Mouse (Mus musculus) olfactory bulb, adult 2 months (tissue): ENCODE results near the gene Ccdc42. TPM values are rescaled to one million over a fixed set of nuclear protein-coding genes. Genes with fewer than 3 reads are reported as not detected.

Experiments
- H3K27ac ChIP-seq: fragments of 200-500 bp; 2 replicates; pipeline ENCODE4 v1.5.1; 2012; ENCODE audit warnings: low read depth, low read length; ENCODE audit not compliant: insufficient read depth
- H3K4me1 ChIP-seq: fragments of 200-500 bp; 2 replicates; pipeline ENCODE4 v1.6.1; 2012; ENCODE audit warnings: low read length; ENCODE audit not compliant: control insufficient read depth, insufficient read depth
- H3K4me3 ChIP-seq: fragments of 200-500 bp; 2 replicates; pipeline ENCODE4 v1.5.1; 2012; ENCODE audit warnings: mild to moderate bottlenecking, low read depth, low read length, moderate library complexity; ENCODE audit not compliant: insufficient read depth
- CTCF ChIP-seq: fragments of 200-500 bp; IDR thresholded peaks from 2 replicates; pipeline ENCODE4 v1.5.1; 2012; ENCODE audit warnings: low read depth, mild to moderate bottlenecking, low read length, moderate library complexity; ENCODE audit not compliant: insufficient read depth
- POLR2A ChIP-seq: fragments of 200-500 bp; IDR thresholded peaks from 2 replicates; pipeline ENCODE4 v1.6.1; 2012; ENCODE audit warnings: mild to moderate bottlenecking, low read depth, low read length, moderate library complexity; ENCODE audit not compliant: insufficient read depth
- WGBS: fragments of 180-500 bp; shearing (Covaris S2); methylation state at CpG from one replicate; pipeline ENCODE4 v1.1.7; 2018; 5-methylcytosine and 5-hydroxymethylcytosine counted together
- polyA plus RNA-seq: library from polyadenylated mRNA; stranded (reverse); fragments of >200 nt; gene quantifications from 2 replicates; pipeline ENCODE4 v1.2.4, GENCODE M21; 2012; ENCODE audit warnings: low replicate concordance; ENCODE audit not compliant: missing spikeins, insufficient read depth, insufficient read length

Gene Ccdc42
- polyA plus RNA-seq, 1 experiment: not detected

DNA sequence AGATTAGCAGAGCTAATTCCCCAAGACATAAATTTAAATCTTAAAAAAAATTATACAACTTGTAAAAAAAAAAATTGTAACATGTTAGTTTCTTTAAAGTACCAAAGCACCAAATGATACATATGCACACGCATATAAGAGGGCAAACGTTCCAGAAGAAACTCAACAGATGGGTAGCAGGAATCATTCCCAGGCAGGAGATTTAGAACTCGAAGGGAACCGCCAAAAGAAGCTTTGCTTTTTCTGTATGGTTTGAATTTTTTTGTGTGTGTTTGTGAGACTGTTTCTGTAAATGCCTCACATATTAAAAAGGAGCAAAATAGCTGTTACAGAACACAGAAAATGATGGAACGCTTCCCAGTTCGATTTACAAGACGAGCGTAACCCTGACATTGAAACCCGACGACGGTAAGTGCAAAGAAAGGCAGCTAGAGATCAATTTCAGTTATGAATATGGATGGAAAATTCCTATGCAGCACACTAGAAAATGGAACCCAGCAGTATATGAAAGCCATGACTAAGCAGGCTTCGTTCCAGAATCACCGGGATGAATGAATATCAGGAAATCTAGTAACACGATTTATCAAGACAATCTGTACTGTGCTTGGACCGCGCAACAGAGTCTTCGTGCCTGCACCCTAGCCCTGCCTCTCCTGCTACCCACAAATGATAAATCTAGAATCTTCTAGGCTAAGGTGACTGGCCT lies 44.9 kb downstream of the Ccdc42 start:
- no peak overlapping the region for H3K4me3 ChIP-seq
- H3K4me1 ChIP-seq: no peaks in the 10 kb centered on the region
- 80% methylated on average over 17 of the region's 17 CpGs for WGBS
- TF ChIP-seq POLR2A (no peak), CTCF (no peak)
- H3K27ac ChIP-seq: no peak overlapping the region

GRCm38 (mm10) chr11:68637861-68638615 lies 51.2 kb downstream of the Ccdc42 start:
- TF ChIP-seq POLR2A (no peak), CTCF (no peak)
- no peak overlapping the region for H3K27ac ChIP-seq
- whole genome bisulfite sequencing: 50% methylated on average over 10 of the region's 10 CpGs
- 0 out of 2 replicates have a peak, but pooled peaks cover 2% of the 10 kb centered on the region for H3K4me1 ChIP-seq
- no peak overlapping the region for H3K4me3 ChIP-seq

- 76% methylated on average over 5 of the region's 5 CpGs for WGBS
- Histone ChIP-seq H3K4me3 (no peak overlapping the region), H3K4me1 (0 out of 2 replicates have a peak, but pooled peaks cover 2% of the 10 kb centered on the region), H3K27ac (no peak overlapping the region)
- no peak for TF ChIP-seq POLR2A
- TF ChIP-seq CTCF: no peak
Measured at GRCm38 (mm10) chr11:68641361-68641760, 54.5 kb downstream of the Ccdc42 start.

DNA sequence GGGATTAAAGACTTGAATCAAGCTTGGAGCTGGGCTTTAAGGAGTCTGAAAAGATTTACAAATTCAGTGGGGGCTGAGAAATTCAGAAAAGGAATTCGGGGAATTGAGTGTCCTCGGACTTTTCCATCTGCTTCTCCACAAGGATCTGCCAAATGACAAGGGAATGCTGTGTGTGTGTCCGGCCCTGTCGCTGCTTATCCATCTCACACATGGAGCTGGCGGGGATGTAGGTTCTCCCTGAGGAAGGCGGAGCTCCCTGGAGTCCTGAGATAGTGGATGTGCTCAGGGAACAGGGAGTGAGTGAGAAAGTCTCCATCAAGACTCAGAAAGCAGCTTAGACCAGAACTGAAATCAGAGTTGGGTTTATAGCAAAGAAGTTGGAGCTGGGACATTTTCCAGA lies 58.0 kb downstream of the Ccdc42 start:
- 79% methylated on average over 6 of the region's 6 CpGs for WGBS
- TF ChIP-seq CTCF (no peak), POLR2A (no peak)
- Histone ChIP-seq H3K27ac (no peak overlapping the region), H3K4me3 (no peak overlapping the region), H3K4me1 (no peaks in the 10 kb centered on the region)

Other genes with a start within 250 kb of the Ccdc42 start
- gene Ntn1, start 186.2 kb upstream of the Ccdc42 start, polyA plus RNA-seq: not detected in 2 replicates
- gene Pik3r5, start 154.9 kb upstream of the Ccdc42 start, polyA plus RNA-seq: not detected in 2 replicates
- not detected in 2 replicates for gene Pik3r6, start 84.0 kb upstream of the Ccdc42 start, polyA plus RNA-seq
- gene Mfsd6l, start 30.8 kb upstream of the Ccdc42 start, polyA plus RNA-seq: not detected in 2 replicates
- gene Myh10, start 104.5 kb downstream of the Ccdc42 start, polyA plus RNA-seq: not detected in 2 replicates